Mouse (Mus musculus) E14TG2a.4 (cell line): ENCODE data around the gene Dhrs4.

ENCODE experiments used
- H3K27me3 ChIP-seq: 2 replicates; pipeline ENCODE4 v1.6.1; 2014; ENCODE audit warnings: low read length, control low read depth; ENCODE audit not compliant: insufficient read depth
- H3K36me3 ChIP-seq: 2 replicates; pipeline ENCODE4 v1.6.1; 2014; ENCODE audit warnings: low read length, control low read depth; ENCODE audit not compliant: insufficient read depth
- H3K4me1 ChIP-seq: replicated peaks from 2 replicates; pipeline ENCODE4 v1.6.1; 2014; ENCODE audit warnings: low read depth, low read length, control low read depth
- H3K4me3 ChIP-seq: replicated peaks from 2 replicates; pipeline ENCODE4 v1.5.1; 2014; ENCODE audit warnings: mild to moderate bottlenecking, low read length
- H3K9me3 ChIP-seq: 2 replicates; pipeline ENCODE4 v1.6.1; 2014; ENCODE audit warnings: low read length, control low read depth
- CTCF ChIP-seq: conservative IDR thresholded peaks from 2 replicates; pipeline ENCODE4 v1.5.1; 2014; ENCODE audit warnings: low read length
- NANOG ChIP-seq: IDR thresholded peaks from 2 replicates; pipeline ENCODE4 v1.6.1; 2014; ENCODE audit warnings: borderline replicate concordance, low read length, mixed read lengths
- POU5F1 ChIP-seq: IDR thresholded peaks from 2 replicates; pipeline ENCODE4 v1.6.1; 2014; ENCODE audit warnings: low read length, borderline replicate concordance

Gene Dhrs4

GRCm38 (mm10) chr14:55491291-55491833 is 12.8 kb downstream of the Dhrs4 start:
- H3K4me1 ChIP-seq, result peaks cover 47% of the 10 kb centered on the region
- no peak for TF ChIP-seq CTCF
- TF ChIP-seq POU5F1, result no peak
- TF ChIP-seq NANOG, result no peak
- peaks cover 58% of the 10 kb centered on the region for H3K27me3 ChIP-seq
- H3K4me3 ChIP-seq, result peak overlapping the region; percentile 88
- H3K9me3 ChIP-seq, result no peaks in the 10 kb centered on the region
- H3K36me3 ChIP-seq, result no peaks in the 10 kb centered on the region

GRCm38 (mm10) chr14:55492103-55492502 is 13.5 kb downstream of the Dhrs4 start:
- Histone ChIP-seq H3K27me3 (peaks cover 64% of the 10 kb centered on the region), H3K4me1 (peaks cover 55% of the 10 kb centered on the region), H3K36me3 (no peaks in the 10 kb centered on the region), H3K4me3 (no peak overlapping the region), H3K9me3 (no peaks in the 10 kb centered on the region)
- no peak for TF ChIP-seq POU5F1
- TF ChIP-seq NANOG, result no peak
- no peak for TF ChIP-seq CTCF

- TF ChIP-seq CTCF (no peak), POU5F1 (no peak), NANOG (no peak)
- peaks cover 68% of the 10 kb centered on the region for H3K4me1 ChIP-seq
- peaks cover 75% of the 10 kb centered on the region for H3K27me3 ChIP-seq
- H3K4me3 ChIP-seq, result no peak overlapping the region
- no peaks in the 10 kb centered on the region for H3K9me3 ChIP-seq
- H3K36me3 ChIP-seq, result no peaks in the 10 kb centered on the region
These were observed 17.1 kb downstream of the Dhrs4 start for GRCm38 (mm10) chr14:55495509-55496240.

GRCm38 (mm10) chr14:55496761-55497448 is 18.3 kb downstream of the Dhrs4 start:
- peaks cover 67% of the 10 kb centered on the region for H3K4me1 ChIP-seq
- H3K27me3 ChIP-seq, result peaks cover 80% of the 10 kb centered on the region
- H3K4me3 ChIP-seq, result 0 out of 2 replicates have a peak overlapping the region, but pooled peaks have one; percentile 10
- no peaks in the 10 kb centered on the region for H3K36me3 ChIP-seq
- H3K9me3 ChIP-seq, result no peaks in the 10 kb centered on the region
- no peak for TF ChIP-seq POU5F1
- TF ChIP-seq CTCF, result no peak

GRCm38 (mm10) chr14:55497449-55497821 is 18.9 kb downstream of the Dhrs4 start:
- peaks cover 84% of the 10 kb centered on the region for H3K27me3 ChIP-seq
- no peaks in the 10 kb centered on the region for H3K9me3 ChIP-seq
- no peaks in the 10 kb centered on the region for H3K36me3 ChIP-seq
- H3K4me1 ChIP-seq, result peaks cover 61% of the 10 kb centered on the region
- TF ChIP-seq NANOG (no peak), CTCF (peak; percentile 99), POU5F1 (no peak)
- no peak overlapping the region for H3K4me3 ChIP-seq

GRCm38 (mm10) chr14:55505612-55506011 is 27.1 kb downstream of the Dhrs4 start:
- peaks cover 13% of the 10 kb centered on the region for H3K4me1 ChIP-seq
- peaks cover 32% of the 10 kb centered on the region for H3K27me3 ChIP-seq
- TF ChIP-seq POU5F1 (no peak), CTCF (no peak), NANOG (no peak)
- no peaks in the 10 kb centered on the region for H3K36me3 ChIP-seq
- H3K4me3 ChIP-seq, result no peak overlapping the region
- peaks cover 6% of the 10 kb centered on the region for H3K9me3 ChIP-seq

GRCm38 (mm10) chr14:55507801-55508200 is 29.2 kb downstream of the Dhrs4 start:
- Histone ChIP-seq H3K4me3 (no peak overlapping the region), H3K4me1 (peaks cover 15% of the 10 kb centered on the region), H3K9me3 (peaks cover 6% of the 10 kb centered on the region), H3K36me3 (no peaks in the 10 kb centered on the region), H3K27me3 (peaks cover 35% of the 10 kb centered on the region)
- TF ChIP-seq CTCF (no peak), NANOG (no peak), POU5F1 (no peak)

GRCm38 (mm10) chr14:55509540-55509939 is 31.0 kb downstream of the Dhrs4 start:
- H3K36me3 ChIP-seq, result no peaks in the 10 kb centered on the region
- no peak overlapping the region for H3K4me3 ChIP-seq
- TF ChIP-seq POU5F1, result no peak
- no peak for TF ChIP-seq NANOG
- no peak for TF ChIP-seq CTCF

More at GRCm38 (mm10) chr14:55509540-55509939, 31.0 kb downstream of the Dhrs4 start:
- H3K27me3 ChIP-seq, result peaks cover 41% of the 10 kb centered on the region
- peaks cover 6% of the 10 kb centered on the region for H3K9me3 ChIP-seq
- peaks cover 26% of the 10 kb centered on the region for H3K4me1 ChIP-seq
